Mouse (Mus musculus) megakaryocyte-erythroid progenitor cell, adult 5 weeks (primary cell): Measurements from ENCODE around the gene Myh1. TPM values are rescaled to one million over a fixed set of nuclear protein-coding genes. Genes with fewer than 3 reads are reported as not detected.

ENCODE experiments used
- polyA plus RNA-seq: library from polyadenylated mRNA; stranded (reverse); fragments of >175 nt; gene quantifications from 2 replicates; pipeline ENCODE4 v1.2.3, GENCODE M21; 2012

The Myh1 gene
- not detected in 2 replicates for polyA plus RNA-seq

DNA sequence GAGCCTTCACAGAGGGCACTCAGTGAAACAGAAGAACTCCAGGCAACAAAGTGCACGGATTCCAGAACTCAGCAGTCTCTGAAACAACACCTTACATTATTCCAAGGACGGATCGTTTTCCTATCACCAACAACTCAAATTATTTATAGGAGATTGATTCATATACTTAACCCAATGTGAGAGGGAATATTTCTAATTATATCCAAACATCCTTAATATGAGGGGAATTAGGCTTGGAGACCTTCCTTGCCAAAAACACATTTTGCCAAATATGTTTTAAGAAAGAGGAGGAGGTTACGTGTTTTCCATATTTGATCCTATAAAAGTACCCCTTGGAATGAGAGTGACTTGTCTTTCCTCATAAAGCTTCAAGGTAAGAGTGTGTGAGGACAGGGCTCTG, at the start of gene Myh1:
Myh1 (plus strand) TSS at position 301 of the 400 bp plus-strand sequence.

DNA sequence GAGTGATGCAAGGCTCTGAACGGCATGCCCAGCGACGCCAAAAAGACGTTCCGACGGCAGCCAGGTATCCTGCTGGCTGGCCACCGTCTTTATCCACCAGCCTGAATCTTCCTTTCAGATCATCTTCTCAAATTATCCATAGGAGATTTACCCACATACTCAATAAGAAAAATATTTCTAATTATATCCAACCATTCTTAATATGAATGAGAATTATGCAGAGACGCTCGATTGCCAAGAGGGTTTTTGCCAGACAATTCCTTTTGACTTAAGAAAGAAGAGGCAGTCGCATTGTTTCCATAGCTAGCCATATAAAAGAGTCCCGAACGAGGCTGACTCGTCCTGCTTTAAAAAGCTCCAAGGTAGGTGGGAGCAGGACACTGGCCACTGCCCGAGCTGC, 29.1 kb upstream of the Myh1 start, which contains the start of gene Myh2:
Myh2 (plus strand) TSS at position 301 of the 400 bp plus-strand sequence.

DNA sequence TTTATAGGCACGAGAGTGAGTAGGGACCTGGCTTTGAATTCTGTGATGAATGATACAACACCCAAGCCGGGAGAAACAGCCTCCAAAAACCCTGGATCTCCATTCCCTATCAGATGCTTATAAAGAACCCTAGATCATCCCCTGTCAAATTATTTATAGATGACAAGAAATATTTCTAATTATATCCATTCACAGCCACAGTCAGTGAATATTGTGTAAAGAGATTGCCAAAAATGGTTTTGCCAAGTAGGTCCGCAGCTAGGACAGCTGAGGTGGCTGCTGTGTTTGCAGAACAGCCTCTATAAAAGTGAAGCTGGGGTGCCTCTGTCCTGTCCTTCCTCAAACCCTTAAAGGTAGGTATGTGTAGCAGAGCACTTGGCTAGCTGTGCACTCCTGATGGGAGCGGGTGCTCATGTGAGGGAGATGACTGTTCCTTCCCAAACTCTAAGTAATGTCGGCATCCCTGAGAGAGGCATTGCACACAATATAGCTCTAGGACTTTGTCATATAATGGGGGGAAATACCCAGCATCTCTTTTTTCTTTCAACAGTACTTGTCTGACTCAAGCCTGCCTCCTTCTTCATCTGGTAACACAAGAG, 37.7 kb downstream of the Myh1 start, which contains the start of gene Myh4:
Myh4 (plus strand) TSS at position 549 of the 599 bp plus-strand sequence.

Other genes starting within 250 kb of the Myh1 start
- not detected in 2 replicates for gene Tmem238l, start 243.4 kb upstream of the Myh1 start, polyA plus RNA-seq
- gene Tmem220, start 174.9 kb upstream of the Myh1 start, polyA plus RNA-seq: 0.08 and 0.29 TPM in 2 replicates
- 1.5 and 1.6 TPM in 2 replicates for gene Adprm, start 147.5 kb upstream of the Myh1 start, polyA plus RNA-seq
- 3.3 and 4.5 TPM in 2 replicates for gene Sco1, start 147.4 kb upstream of the Myh1 start, polyA plus RNA-seq
- not detected in 2 replicates for gene Myh3, start 121.8 kb upstream of the Myh1 start, polyA plus RNA-seq
- gene Myh2, start 29.0 kb upstream of the Myh1 start, polyA plus RNA-seq: not detected in 2 replicates
- not detected in 2 replicates for gene Myh4, start 38.0 kb downstream of the Myh1 start, polyA plus RNA-seq
- 0.03 TPM in 1 of 2 replicates, not detected in the other for gene Myh8, start 77.1 kb downstream of the Myh1 start, polyA plus RNA-seq
- gene Myh13, start 121.6 kb downstream of the Myh1 start, polyA plus RNA-seq: not detected in 2 replicates